Mouse (Mus musculus) small intestine, adult 2 months (tissue): ENCODE results near the gene Hdgfl2.

Experiments used
- CTCF ChIP-seq: fragments of 200-500 bp; IDR thresholded peaks from 2 replicates; pipeline ENCODE4 v1.5.1; 2012; ENCODE audit warnings: low read depth, mild to moderate bottlenecking, control low read depth, inconsistent platforms, low read length, moderate library complexity, mixed read lengths; ENCODE audit not compliant: insufficient replicate concordance, insufficient read length; ENCODE audit errors: extremely low read depth
- POLR2A ChIP-seq: fragments of 200-500 bp; IDR thresholded peaks from 2 replicates; pipeline ENCODE4 v1.6.1; 2012; ENCODE audit warnings: low read depth, mild to moderate bottlenecking, control low read depth, inconsistent platforms, low read length, moderate library complexity

DNA sequence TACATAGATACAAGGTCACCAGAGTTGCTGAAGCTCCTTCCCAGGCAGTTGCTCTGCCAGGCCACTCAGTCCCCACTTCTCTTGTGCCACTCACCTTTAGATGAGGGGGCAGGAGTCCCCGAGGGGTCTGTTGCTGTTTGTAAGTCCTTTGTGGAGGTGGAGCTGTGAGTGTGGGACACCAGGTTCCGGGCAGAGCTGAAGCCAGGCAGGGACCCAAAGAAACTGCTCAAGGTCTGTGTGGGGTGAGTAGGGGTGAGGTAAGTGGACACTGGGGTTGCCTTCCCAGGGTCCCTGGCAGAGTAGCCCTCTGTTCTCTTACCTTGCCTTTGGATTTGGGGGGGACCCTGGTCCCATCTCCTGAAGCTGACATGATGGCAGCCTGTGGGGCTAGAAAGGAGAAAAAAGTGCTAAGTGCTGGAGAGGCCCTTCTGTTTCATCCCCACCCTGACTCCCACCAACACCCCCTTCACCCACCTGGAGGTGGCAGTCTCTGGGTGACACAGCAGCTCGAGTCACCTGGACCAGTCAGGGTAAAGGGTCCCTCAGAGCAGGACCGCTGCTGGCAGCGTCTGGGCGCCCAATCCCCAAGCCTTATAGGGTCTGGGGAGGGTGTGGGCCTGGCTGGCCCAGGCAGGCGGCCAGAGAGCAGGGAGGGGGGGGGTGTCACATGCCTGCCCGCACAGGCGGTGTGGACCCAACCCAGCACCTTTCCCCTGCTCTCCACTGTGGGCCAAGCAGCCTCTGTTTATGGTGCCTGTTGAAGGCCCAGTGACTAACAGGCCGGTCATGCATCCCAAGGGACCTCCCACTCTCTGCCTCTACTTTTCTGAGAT is 30.0 kb downstream of the Hdgfl2 start, which contains the start of gene Plin4:
- TF ChIP-seq POLR2A (no peak), CTCF (no peak)
